ENCODE assay signal across 9 mouse cellular contexts in the genomic region with DNA sequence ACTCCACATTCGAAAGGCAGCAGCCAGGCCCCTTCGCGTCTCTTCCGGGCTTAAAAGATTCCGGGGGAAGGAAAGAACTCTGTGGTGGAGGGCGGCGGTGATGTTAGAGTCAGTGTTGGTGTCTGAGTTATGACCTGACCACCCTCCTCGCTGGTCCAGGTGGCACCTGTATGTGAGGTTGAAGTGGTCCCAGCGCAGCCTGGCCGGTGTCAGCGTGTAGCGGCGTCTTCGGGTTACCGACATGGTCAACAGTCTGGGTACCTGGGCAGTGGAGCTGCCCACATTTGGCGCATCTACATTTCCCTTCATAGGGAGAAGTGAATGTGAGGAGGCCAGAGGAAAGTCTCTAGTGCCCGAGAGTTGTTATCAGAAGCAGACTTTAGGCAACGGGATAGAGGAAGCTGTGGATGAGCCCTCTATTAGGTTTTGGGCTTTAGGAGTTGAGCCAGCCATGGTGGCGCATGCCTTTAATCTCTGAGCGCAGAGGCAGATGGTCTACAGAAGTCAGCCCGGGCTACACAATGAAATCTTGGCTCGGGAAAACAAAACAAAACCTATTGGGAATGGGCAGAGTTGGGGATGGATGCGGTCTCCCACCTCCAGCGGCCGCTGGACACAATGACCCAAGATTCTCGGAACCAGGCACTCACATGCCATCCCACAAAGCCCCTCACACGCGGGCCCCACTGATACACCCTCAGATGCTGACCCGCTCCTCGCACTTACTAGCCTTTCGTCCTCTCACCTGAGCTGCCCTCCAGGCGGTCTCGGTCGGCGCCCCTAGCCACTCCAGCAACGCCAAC. TPM values are rescaled to one million over a fixed set of nuclear protein-coding genes. Genes with fewer than 3 reads are reported as not detected.
A peak's percentile ranks its signal among the peaks of the same experiment; 100 is the strongest.
DNase-seq lines count a peak whose midpoint lies in the region; ATAC-seq and TF ChIP-seq lines count a peak whose summit lies in the region.
"Had no signal": no experiment of that assay in that cellular context is flagged by ENCODE, and none has a peak within 500 bp of the region (broad histone marks: within the 10 kb centered on the region; RNA-seq: fewer than 3 reads in every experiment).

No protein-coding gene starts in this region.

- no peaks in the 10 kb centered on the region for H3K9me3 ChIP-seq in embryonic facial prominence, embryonic 12.5 days
- H3K9me3 ChIP-seq in intestine, postnatal 0 days (ENCODE audit: control insufficient read depth), result no peaks in the 10 kb centered on the region
- H3K9me3 ChIP-seq in neural tube, embryonic 15.5 days (replicated peaks), result no peaks in the 10 kb centered on the region

- no peak overlapping the region for H3K4me3 ChIP-seq in lung, adult 2 months (replicated peaks; ENCODE audit: extremely low read depth, low read depth, low read length)
- peak overlapping the region; percentile 47 for H3K4me3 ChIP-seq in embryonic facial prominence, embryonic 12.5 days
- peak overlapping the region; percentile 43 for H3K4me3 ChIP-seq in intestine, postnatal 0 days (ENCODE audit: low read depth, low read length)
- H3K4me3 ChIP-seq in neural tube, embryonic 15.5 days (replicated peaks), result peak overlapping the region; percentile 33

- H3K4me2 ChIP-seq in embryonic facial prominence, embryonic 12.5 days (replicated peaks), result peak overlapping the region; percentile 91
- peak overlapping the region; percentile 89 for H3K4me2 ChIP-seq in intestine, postnatal 0 days (replicated peaks; ENCODE audit: low read depth)
- H3K4me2 ChIP-seq in neural tube, embryonic 15.5 days, result peak overlapping the region; percentile 59

- peaks cover 11% of the 10 kb centered on the region for H3K4me1 ChIP-seq in lung, adult 2 months (ENCODE audit: control insufficient read depth, insufficient read depth, low read length)
- peaks cover 32% of the 10 kb centered on the region for H3K4me1 ChIP-seq in embryonic facial prominence, embryonic 12.5 days
- peaks cover 17% of the 10 kb centered on the region for H3K4me1 ChIP-seq in intestine, postnatal 0 days (replicated peaks; ENCODE audit: control insufficient read depth, insufficient read depth, low read length)
- H3K4me1 ChIP-seq in neural tube, embryonic 15.5 days, result peaks cover 31% of the 10 kb centered on the region

- peaks cover 60% of the 10 kb centered on the region for H3K27me3 ChIP-seq in embryonic facial prominence, embryonic 12.5 days
- 0 out of 2 replicates have a peak, but pooled peaks cover 10% of the 10 kb centered on the region for H3K27me3 ChIP-seq in intestine, postnatal 0 days (replicated peaks; ENCODE audit: control insufficient read depth, insufficient read depth, low read length)
- peaks cover 73% of the 10 kb centered on the region for H3K27me3 ChIP-seq in neural tube, embryonic 15.5 days (replicated peaks)

- no peak for ATAC-seq in embryonic facial prominence, embryonic 12.5 days (ENCODE audit: insufficient number of reproducible peaks, insufficient read depth, low FRiP score, low TSS enrichment)
- ATAC-seq in intestine, postnatal 0 days, result no peak
- ATAC-seq in neural tube, embryonic 15.5 days (ENCODE audit: low FRiP score), result no peak

- no peak overlapping the region for H3K27ac ChIP-seq in embryonic facial prominence, embryonic 12.5 days
- H3K27ac ChIP-seq in intestine, postnatal 0 days (ENCODE audit: low read depth, low read length), result peak overlapping the region; percentile 66; the same call in 1 of the 2 replicates
- H3K27ac ChIP-seq in neural tube, embryonic 15.5 days (replicated peaks), result no peak overlapping the region

- TF ChIP-seq POLR2A in lung, adult 2 months (IDR thresholded peaks at IDR 0.05; ENCODE audit: borderline replicate concordance, extremely low read depth, low read depth, low read length), result no peak

- H3K9ac ChIP-seq in embryonic facial prominence, embryonic 12.5 days, result peak overlapping the region; percentile 66
- H3K9ac ChIP-seq in intestine, postnatal 0 days (ENCODE audit: low read depth, low read length), result peak overlapping the region; percentile 64
- H3K9ac ChIP-seq in neural tube, embryonic 15.5 days (replicated peaks), result peak overlapping the region; percentile 29

- H3K36me3 ChIP-seq in embryonic facial prominence, embryonic 12.5 days, result peaks cover 55% of the 10 kb centered on the region
- H3K36me3 ChIP-seq in intestine, postnatal 0 days (ENCODE audit: control insufficient read depth, insufficient read depth), result peaks cover 53% of the 10 kb centered on the region
- H3K36me3 ChIP-seq in neural tube, embryonic 15.5 days, result peaks cover 69% of the 10 kb centered on the region

- no peak for TF ChIP-seq CTCF in lung, adult 2 months (IDR thresholded peaks at IDR 0.05; ENCODE audit: insufficient read depth, low read length)
- TF ChIP-seq CTCF in intestine, postnatal 0 days (IDR thresholded peaks at IDR 0.05; ENCODE audit: low read depth), result no peak

- WGBS in lung, adult 2 months, result 29% methylated on average over 36 of the region's 36 CpGs
- WGBS in embryonic facial prominence, embryonic 12.5 days, result 19% methylated on average over 36 of the region's 36 CpGs
- WGBS in intestine, postnatal 0 days, result 33% methylated on average over 36 of the region's 36 CpGs
- WGBS in neural tube, embryonic 15.5 days, result 23% methylated on average over 36 of the region's 36 CpGs

- DNase-seq in lung, adult 2 months, result peak; percentile 22
- DNase-seq in lung, postnatal 14 days, result no peak
- no peak for DNase-seq in layer of hippocampus, postnatal 25 days (ENCODE audit: extremely low spot score in 1 of 2, low spot score in 1 of 2)
- no peak for DNase-seq in testis, postnatal 14 days (ENCODE audit: low spot score)
- DNase-seq in adipocyte (ENCODE audit: low spot score), result no peak

RNA-seq across cellular contexts. Expression of a gene that starts 0.7 kb away (rescaled TPM):
- polyA plus RNA-seq in lung, adult 2 months (2012; rRNA removed), result 30.8 and 42.7 TPM in 2 replicates
- 11.3 and 16.1 TPM in 2 replicates for polyA plus RNA-seq in embryonic facial prominence, embryonic 12.5 days (2016; fragmentation: Nextera tagmentation; extraction: Ambion mirVana)
- 31.3 and 37.0 TPM in 2 replicates for polyA plus RNA-seq in intestine, postnatal 0 days (2015; fragmentation: Nextera tagmentation; extraction: Ambion mirVana)
- polyA plus RNA-seq in neural tube, embryonic 15.5 days (2015; fragmentation: Nextera tagmentation; extraction: Ambion mirVana), result 6.5 and 10.5 TPM in 2 replicates
- total RNA-seq in layer of hippocampus, postnatal 25 days (2021), result 1 to 10 TPM; 2.7 to 3.0 TPM

RNA-seq across cellular contexts. Expression of a gene that starts 7.3 kb away (rescaled TPM):
- not detected in 2 replicates for polyA plus RNA-seq in lung, adult 2 months (2012; rRNA removed)
- not detected in 2 replicates for polyA plus RNA-seq in embryonic facial prominence, embryonic 12.5 days (2016; fragmentation: Nextera tagmentation; extraction: Ambion mirVana)
- not detected in 2 replicates for polyA plus RNA-seq in intestine, postnatal 0 days (2015; fragmentation: Nextera tagmentation; extraction: Ambion mirVana)
- polyA plus RNA-seq in neural tube, embryonic 15.5 days (2015; fragmentation: Nextera tagmentation; extraction: Ambion mirVana), result not detected in 2 replicates
- not detected for total RNA-seq in layer of hippocampus, postnatal 25 days (2021)
- total RNA-seq: layer of hippocampus, adult 18-20 months had no signal

RNA-seq across cellular contexts. Expression of a gene that starts 16.5 kb away (rescaled TPM):
- polyA plus RNA-seq in lung, adult 2 months (2012; rRNA removed), result 90.1 and 92.0 TPM in 2 replicates
- polyA plus RNA-seq in embryonic facial prominence, embryonic 12.5 days (2016; fragmentation: Nextera tagmentation; extraction: Ambion mirVana), result 38.2 and 40.8 TPM in 2 replicates
- 8.2 and 10.5 TPM in 2 replicates for polyA plus RNA-seq in intestine, postnatal 0 days (2015; fragmentation: Nextera tagmentation; extraction: Ambion mirVana)
- polyA plus RNA-seq in neural tube, embryonic 15.5 days (2015; fragmentation: Nextera tagmentation; extraction: Ambion mirVana), result 48.6 and 54.7 TPM in 2 replicates
- total RNA-seq in layer of hippocampus, postnatal 25 days (2021), result 100 to 1,000 TPM in 1 of 2 experiments, 10 to 100 TPM in 1; 96.6 to 109 TPM

RNA-seq across cellular contexts. Expression of a gene that starts 27.8 kb away (rescaled TPM):
- polyA plus RNA-seq in lung, adult 2 months (2012; rRNA removed), result 21.3 and 29.1 TPM in 2 replicates
- 78.3 and 86.6 TPM in 2 replicates for polyA plus RNA-seq in embryonic facial prominence, embryonic 12.5 days (2016; fragmentation: Nextera tagmentation; extraction: Ambion mirVana)
- 60.3 and 73.0 TPM in 2 replicates for polyA plus RNA-seq in intestine, postnatal 0 days (2015; fragmentation: Nextera tagmentation; extraction: Ambion mirVana)
- polyA plus RNA-seq in neural tube, embryonic 15.5 days (2015; fragmentation: Nextera tagmentation; extraction: Ambion mirVana), result 52.7 and 53.4 TPM in 2 replicates
- 10 to 100 TPM; 41.1 to 47.3 TPM for total RNA-seq in layer of hippocampus, postnatal 25 days (2021)

RNA-seq across cellular contexts. Expression of a gene that starts 41.7 kb away (rescaled TPM):
- polyA plus RNA-seq in lung, adult 2 months (2012; rRNA removed), result 10.6 and 11.8 TPM in 2 replicates
- 12.2 and 15.2 TPM in 2 replicates for polyA plus RNA-seq in embryonic facial prominence, embryonic 12.5 days (2016; fragmentation: Nextera tagmentation; extraction: Ambion mirVana)
- polyA plus RNA-seq in intestine, postnatal 0 days (2015; fragmentation: Nextera tagmentation; extraction: Ambion mirVana), result 5.5 and 6.2 TPM in 2 replicates
- 18.9 and 25.0 TPM in 2 replicates for polyA plus RNA-seq in neural tube, embryonic 15.5 days (2015; fragmentation: Nextera tagmentation; extraction: Ambion mirVana)
- 10 to 100 TPM; 23.9 to 27.5 TPM for total RNA-seq in layer of hippocampus, postnatal 25 days (2021)
